Mouse (Mus musculus): ENCODE measurements around the gene Cfap65.

- no peak for TF ChIP-seq CTCF (IDR thresholded peaks at IDR 0.05; ENCODE audit: low read depth)
- TF ChIP-seq EP300 (IDR thresholded peaks at IDR 0.05; ENCODE audit: low read depth) = no peak
Measured at GRCm38 (mm10) chr1:74900341-74901285, 34.8 kb downstream of the Cfap65 start.
